Mouse (Mus musculus) right cerebral cortex, postnatal 25 days (tissue): ENCODE measurements around the gene Vangl2.

Source experiments
- DNase-seq: peaks from one replicate; pipeline ENCODE4 v3.0.0; 2022

Vangl2 gene

DNA sequence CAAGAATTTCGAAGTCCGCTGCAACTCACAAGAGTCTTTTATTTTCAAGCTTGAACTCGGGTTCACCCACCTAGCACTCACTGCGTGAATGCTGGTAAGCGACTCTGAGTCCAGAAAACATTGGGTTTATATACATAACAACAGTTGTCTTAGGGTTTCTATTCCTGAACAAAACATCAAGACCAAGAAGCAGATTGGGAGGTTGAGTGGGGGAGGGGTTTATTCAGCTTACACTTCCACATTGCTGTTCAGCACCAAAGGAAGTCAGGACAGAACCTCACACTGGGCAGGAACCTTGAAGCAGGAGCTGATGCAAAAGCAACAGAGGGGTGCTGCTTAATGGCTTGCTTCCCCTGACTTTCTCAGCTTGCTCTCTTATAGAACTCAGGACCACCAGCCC, 67.5 kb downstream of the Vangl2 start:
- no peak for DNase-seq

DNA sequence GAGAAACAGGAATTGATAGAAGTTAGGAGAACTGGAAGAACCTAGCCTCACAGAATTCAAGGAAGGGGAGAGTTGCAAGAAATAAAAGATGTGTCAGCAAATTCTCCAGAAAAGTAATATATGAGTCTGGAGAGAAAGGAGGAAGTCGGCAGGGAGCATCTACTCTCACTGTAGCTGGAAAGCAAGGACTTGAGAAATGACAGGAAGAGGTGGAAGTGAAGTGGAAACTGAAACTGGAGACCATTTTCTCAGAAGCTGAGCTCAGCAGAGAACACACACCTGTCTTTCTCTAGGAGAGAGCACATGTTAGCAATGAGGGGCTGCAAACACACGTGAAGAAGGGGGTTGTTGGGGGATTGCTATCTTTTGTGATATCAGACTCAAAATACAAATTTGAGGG, 70.8 kb downstream of the Vangl2 start:
- DNase-seq: no peak

DNA sequence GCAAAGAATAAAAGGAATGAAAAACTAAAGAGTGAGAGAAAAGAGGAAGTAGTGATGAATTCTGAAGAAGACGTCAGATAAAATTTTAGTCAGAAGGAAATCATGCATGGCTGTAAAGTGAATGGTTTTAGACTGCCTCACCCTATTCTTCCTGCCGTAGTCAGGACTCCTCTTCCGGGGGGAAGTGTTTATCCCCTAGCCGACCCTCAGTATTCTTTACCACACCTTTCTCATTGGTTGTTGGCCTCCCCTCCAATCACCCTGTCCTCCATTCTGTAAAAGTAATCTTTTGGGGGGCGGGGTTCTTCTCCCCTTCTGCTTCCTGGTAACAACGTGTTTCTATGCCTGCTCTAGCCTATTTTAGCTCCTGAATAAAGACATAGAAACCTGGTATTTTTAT, 73.2 kb downstream of the Vangl2 start:
- no peak for DNase-seq
